In genomic region chr6:146795166-146795923, GRCm38 (mm10) we compare ENCODE assay signal across 8 mouse cellular contexts. TPM values are rescaled to one million over a fixed set of nuclear protein-coding genes. Genes with fewer than 3 reads are reported as not detected.
A peak's percentile ranks its signal among the peaks of the same experiment; 100 is the strongest.
DNase-seq lines count a peak whose midpoint lies in the region; ATAC-seq and TF ChIP-seq lines count a peak whose summit lies in the region.

No protein-coding gene starts in this region.

- no peaks in the 10 kb centered on the region for H3K9me3 ChIP-seq in forebrain, embryonic 14.5 days (replicated peaks; ENCODE audit: control insufficient read depth, low read length)
- no peaks in the 10 kb centered on the region for H3K9me3 ChIP-seq in kidney, postnatal 0 days (replicated peaks; ENCODE audit: low read length)
- no peaks in the 10 kb centered on the region for H3K9me3 ChIP-seq in midbrain, embryonic 16.5 days (replicated peaks; ENCODE audit: control insufficient read depth, low read length, poor library complexity, severe bottlenecking)

- DNase-seq in right cerebral cortex, adult 2 months (ENCODE audit: low spot score in 2 of 2) = peak; percentile 12
- no peak for DNase-seq in right cerebral cortex, adult 18-20 months
- DNase-seq in forebrain, embryonic 14.5 days (ENCODE audit: low spot score) = peak; percentile 4
- no peak for DNase-seq in kidney, postnatal 0 days (ENCODE audit: low spot score)
- no peak for DNase-seq in left cerebral cortex, adult 11 months (ENCODE audit: low spot score)
- no peak for DNase-seq in cerebellum, adult 11-12 months
- no peak for DNase-seq in adrenal gland, postnatal 14 days

- TF ChIP-seq CTCF in kidney, postnatal 0 days (IDR thresholded peaks at IDR 0.05; ENCODE audit: low read depth) = no peak

- peak overlapping the region; percentile 80 for H3K4me2 ChIP-seq in forebrain, embryonic 14.5 days (ENCODE audit: low read length)
- H3K4me2 ChIP-seq in kidney, postnatal 0 days (ENCODE audit: low read length) = peak overlapping the region; percentile 68
- peak overlapping the region; percentile 94 for H3K4me2 ChIP-seq in midbrain, embryonic 16.5 days (ENCODE audit: low read length)

- H3K9ac ChIP-seq in forebrain, embryonic 14.5 days (ENCODE audit: low read length) = peak overlapping the region; percentile 69
- peak overlapping the region; percentile 50; the same call in 1 of the 2 replicates for H3K9ac ChIP-seq in kidney, postnatal 0 days (ENCODE audit: low read depth, low read length)
- H3K9ac ChIP-seq in midbrain, embryonic 16.5 days (ENCODE audit: low read depth, low read length) = peak overlapping the region; percentile 73

- peak; percentile 3; the same call in 1 of the 2 replicates for ATAC-seq in forebrain, embryonic 14.5 days
- no peak for ATAC-seq in kidney, postnatal 0 days (replicated peaks; ENCODE audit: low FRiP score, low read depth)
- ATAC-seq in midbrain, embryonic 16.5 days = peak; percentile 23

- 14% methylated on average over 22 of the region's 22 CpGs for WGBS in forebrain, embryonic 14.5 days
- WGBS in kidney, postnatal 0 days = 12% methylated on average over 22 of the region's 22 CpGs
- 19% methylated on average over 22 of the region's 22 CpGs for WGBS in midbrain, embryonic 16.5 days

- no peaks in the 10 kb centered on the region for H3K4me1 ChIP-seq in forebrain, embryonic 14.5 days (ENCODE audit: control insufficient read depth, insufficient read depth, low read length)
- H3K4me1 ChIP-seq in kidney, postnatal 0 days (replicated peaks; ENCODE audit: insufficient read depth, low read length) = 0 out of 2 replicates have a peak, but pooled peaks cover 4% of the 10 kb centered on the region
- peaks cover 3% of the 10 kb centered on the region; the same call in 1 of the 2 replicates for H3K4me1 ChIP-seq in midbrain, embryonic 16.5 days (ENCODE audit: control insufficient read depth, insufficient read depth, low read length)

- H3K4me3 ChIP-seq in forebrain, embryonic 14.5 days (ENCODE audit: low read depth, low read length) = peak overlapping the region; percentile 48
- peak overlapping the region; percentile 44 for H3K4me3 ChIP-seq in kidney, postnatal 0 days (replicated peaks; ENCODE audit: low read depth, low read length)
- H3K4me3 ChIP-seq in midbrain, embryonic 16.5 days (ENCODE audit: low read depth, low read length) = peak overlapping the region; percentile 59

- no peaks in the 10 kb centered on the region for H3K36me3 ChIP-seq in forebrain, embryonic 14.5 days (ENCODE audit: control insufficient read depth, insufficient read depth, low read length)
- no peaks in the 10 kb centered on the region for H3K36me3 ChIP-seq in kidney, postnatal 0 days (ENCODE audit: insufficient read depth, low read length)
- H3K36me3 ChIP-seq in midbrain, embryonic 16.5 days (ENCODE audit: control insufficient read depth, insufficient read depth, low read length) = no peaks in the 10 kb centered on the region

- no peak overlapping the region for H3K27ac ChIP-seq in forebrain, embryonic 14.5 days (ENCODE audit: low read depth, low read length)
- no peak overlapping the region for H3K27ac ChIP-seq in kidney, postnatal 0 days
- H3K27ac ChIP-seq in midbrain, embryonic 16.5 days (ENCODE audit: low read length) = no peak overlapping the region

- no peaks in the 10 kb centered on the region; the same call in 1 of the 2 replicates for H3K27me3 ChIP-seq in forebrain, embryonic 14.5 days (replicated peaks; ENCODE audit: control insufficient read depth, insufficient read depth, low read length)
- H3K27me3 ChIP-seq in kidney, postnatal 0 days (ENCODE audit: insufficient read depth, low read length) = no peaks in the 10 kb centered on the region
- peaks cover 7% of the 10 kb centered on the region for H3K27me3 ChIP-seq in midbrain, embryonic 16.5 days (ENCODE audit: control insufficient read depth, insufficient read depth, low read depth, low read length)

RNA-seq across cellular contexts. Expression of gene Arntl2, which starts 0.5 kb away (rescaled TPM):
- 0.59 and 1.0 TPM in 2 replicates for polyA plus RNA-seq in forebrain, embryonic 14.5 days (2014; fragmentation: Nextera tagmentation; extraction: Ambion mirVana)
- 1.2 and 1.8 TPM in 2 replicates for polyA plus RNA-seq in kidney, postnatal 0 days (2015; fragmentation: Nextera tagmentation; extraction: Ambion mirVana)
- polyA plus RNA-seq in midbrain, embryonic 16.5 days (2015; fragmentation: Nextera tagmentation; extraction: Ambion mirVana) = 2.9 and 4.2 TPM in 2 replicates
- 1.3 and 3.2 TPM in 2 replicates for total RNA-seq in adrenal gland, postnatal 14 days (2021)

RNA-seq across cellular contexts. Expression of gene Smco2, which starts 54.6 kb away (rescaled TPM):
- not detected in 2 replicates for polyA plus RNA-seq in forebrain, embryonic 14.5 days (2014; fragmentation: Nextera tagmentation; extraction: Ambion mirVana)
- polyA plus RNA-seq in kidney, postnatal 0 days (2015; fragmentation: Nextera tagmentation; extraction: Ambion mirVana) = not detected in 2 replicates
- not detected in 2 replicates for polyA plus RNA-seq in midbrain, embryonic 16.5 days (2015; fragmentation: Nextera tagmentation; extraction: Ambion mirVana)
- not detected in 2 replicates for total RNA-seq in adrenal gland, postnatal 14 days (2021)

Comparison
In these comparisons a context has a peak if more than half of its experiments do, and no peak if none do; other contexts are left out.
1. DNase-seq: peak in right cerebral cortex, adult 2 months (2 of 2) and forebrain, embryonic 14.5 days (single experiment); none in right cerebral cortex, adult 18-20 months (single experiment), kidney, postnatal 0 days (single experiment), left cerebral cortex, adult 11 months (single experiment), cerebellum, adult 11-12 months (single experiment) and adrenal gland, postnatal 14 days (single experiment).
2. Peak in every context shown above with its lines, with median percentiles within 50 percentile points of each other: H3K4me2 ChIP-seq, H3K4me3 ChIP-seq and H3K9ac ChIP-seq.